Mouse (Mus musculus) gastrocnemius, postnatal 10 days (tissue): ENCODE measurements around the gene Supt4a. TPM values are rescaled to one million over a fixed set of nuclear protein-coding genes. Genes with fewer than 3 reads are reported as not detected.

ENCODE experiments used
- DNase-seq: peaks from one replicate; pipeline ENCODE4 v3.0.0; 2021; ENCODE audit warnings: mixed read lengths
- total RNA-seq, 2 experiments: library from RNA; stranded (reverse); gene quantifications; 2 replicates each; pipeline ENCODE4 v1.2.3; 2021

Gene Supt4a
- total RNA-seq, 2 experiments from 2014 or later, result 38.6 to 42.6 TPM

- no peak for DNase-seq
These were observed 11.8 kb upstream of the Supt4a start for GRCm38 (mm10) chr11:87725515-87725914.

- DNase-seq, result no peak
These were observed 11.3 kb upstream of the Supt4a start for GRCm38 (mm10) chr11:87725964-87726562.

DNA sequence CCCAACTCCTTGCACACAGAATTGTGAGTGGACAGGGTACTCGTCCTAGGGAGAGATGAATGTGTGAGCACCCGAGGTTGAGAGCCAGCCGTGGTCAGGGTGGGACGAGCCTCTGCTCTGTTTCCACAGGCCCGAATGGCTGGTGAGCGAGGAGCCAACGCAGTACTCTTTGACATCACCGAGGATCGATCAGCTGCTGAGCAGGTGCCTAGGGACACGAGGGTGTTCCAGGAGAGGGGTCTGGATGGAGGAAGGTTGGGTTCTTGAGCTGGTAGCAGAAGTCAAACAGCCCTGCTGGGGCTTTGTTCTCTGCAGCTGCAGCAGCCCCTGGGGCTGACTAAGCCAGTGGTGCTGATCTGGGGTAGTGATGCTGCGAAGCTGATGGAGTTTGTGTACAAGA is 10.3 kb upstream of the Supt4a start:
- DNase-seq, result no peak

DNA sequence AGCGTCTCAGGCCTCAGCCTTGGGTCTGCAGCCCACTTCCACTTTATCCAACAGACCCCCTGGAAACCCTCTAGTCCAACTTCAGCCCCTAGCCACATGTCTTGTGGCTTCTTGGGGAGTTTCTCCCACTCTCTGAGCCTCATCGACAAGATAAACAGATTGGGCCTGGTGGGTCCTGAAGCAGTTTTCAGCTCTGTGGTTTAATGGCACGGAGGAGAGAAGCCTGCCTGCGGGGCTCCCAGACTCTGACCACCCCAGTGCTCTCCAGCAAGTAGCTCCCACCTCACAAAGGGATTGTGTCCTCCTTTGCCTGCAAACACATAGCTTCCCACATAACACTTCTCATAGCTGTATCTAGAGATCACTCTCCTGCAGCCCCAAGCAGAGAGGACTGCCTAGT is 9.9 kb upstream of the Supt4a start:
- no peak for DNase-seq

GRCm38 (mm10) chr11:87728850-87729592 is 8.3 kb upstream of the Supt4a start:
- DNase-seq, result no peak

GRCm38 (mm10) chr11:87729593-87730185 is 7.7 kb upstream of the Supt4a start:
- DNase-seq, result no peak

DNA sequence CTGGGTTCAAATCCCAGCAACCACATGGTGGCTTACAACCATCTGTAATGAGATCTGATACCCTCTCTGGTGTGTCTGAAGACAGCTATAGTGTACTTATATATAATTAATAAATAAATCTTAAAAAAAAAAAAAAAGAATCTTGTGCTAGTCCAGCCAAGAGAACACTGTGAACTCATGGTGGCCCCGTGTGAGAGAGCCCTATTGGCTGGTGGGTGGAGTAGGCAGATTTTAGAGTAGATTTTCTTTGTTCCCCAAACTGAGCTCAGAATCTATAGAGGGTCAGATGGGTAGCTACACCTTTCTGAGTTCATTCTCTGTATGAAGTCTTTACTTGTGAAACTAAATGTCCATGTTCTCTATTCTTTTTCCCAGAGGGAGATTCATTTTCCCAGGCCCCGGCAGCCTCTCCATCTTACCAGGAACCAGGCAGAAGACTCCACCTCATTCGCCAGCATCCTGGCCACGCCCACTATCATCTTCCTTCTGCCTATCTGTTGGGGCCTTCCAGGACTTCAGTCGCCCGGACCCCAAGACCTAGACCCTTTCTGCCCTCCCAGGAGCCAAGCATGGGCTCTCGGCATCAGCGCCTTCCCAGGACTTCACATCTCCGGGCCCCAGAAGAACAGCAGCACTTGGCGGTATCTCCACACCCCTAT is 6.6 kb upstream of the Supt4a start:
- DNase-seq, result no peak

DNA sequence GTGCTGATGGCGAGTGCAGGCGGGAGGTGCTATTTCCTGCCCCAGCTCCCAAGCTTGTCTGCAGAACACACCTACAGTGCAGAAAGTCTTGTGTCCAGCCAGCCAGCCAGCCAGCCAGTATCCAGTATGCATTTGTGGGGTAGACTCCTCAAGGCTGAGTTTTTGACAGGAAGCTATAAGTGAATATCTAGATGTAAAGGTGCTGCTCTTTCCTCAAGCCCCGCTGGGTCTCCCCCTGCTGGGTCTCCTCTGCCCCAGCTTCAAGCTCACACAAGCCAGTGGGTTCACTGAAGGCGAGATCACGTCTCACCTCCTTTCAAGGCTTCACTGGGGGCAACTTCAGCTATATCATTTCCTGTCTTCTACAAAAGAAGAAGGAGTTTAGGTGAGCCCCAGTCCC is 3.0 kb upstream of the Supt4a start:
- DNase-seq, result no peak

DNA sequence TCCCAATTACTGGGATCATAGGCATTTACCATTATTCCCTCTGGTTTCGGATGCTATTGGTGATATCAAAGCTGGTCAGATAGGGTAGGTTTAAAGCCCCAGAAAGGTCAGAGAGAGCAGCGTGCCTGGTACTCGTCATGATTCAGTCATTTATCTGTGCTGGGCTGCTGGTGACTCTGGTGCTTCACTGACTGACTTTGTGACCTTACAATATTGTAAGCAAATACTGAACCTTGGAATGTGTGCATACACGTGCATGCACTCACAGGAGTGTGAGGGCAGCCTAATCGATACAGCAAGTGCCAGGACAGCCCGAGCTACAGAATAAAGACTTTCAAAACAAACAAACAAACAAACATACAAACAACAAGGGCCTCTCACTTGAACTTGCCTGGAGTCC is 1.7 kb upstream of the Supt4a start:
- DNase-seq, result no peak

DNA sequence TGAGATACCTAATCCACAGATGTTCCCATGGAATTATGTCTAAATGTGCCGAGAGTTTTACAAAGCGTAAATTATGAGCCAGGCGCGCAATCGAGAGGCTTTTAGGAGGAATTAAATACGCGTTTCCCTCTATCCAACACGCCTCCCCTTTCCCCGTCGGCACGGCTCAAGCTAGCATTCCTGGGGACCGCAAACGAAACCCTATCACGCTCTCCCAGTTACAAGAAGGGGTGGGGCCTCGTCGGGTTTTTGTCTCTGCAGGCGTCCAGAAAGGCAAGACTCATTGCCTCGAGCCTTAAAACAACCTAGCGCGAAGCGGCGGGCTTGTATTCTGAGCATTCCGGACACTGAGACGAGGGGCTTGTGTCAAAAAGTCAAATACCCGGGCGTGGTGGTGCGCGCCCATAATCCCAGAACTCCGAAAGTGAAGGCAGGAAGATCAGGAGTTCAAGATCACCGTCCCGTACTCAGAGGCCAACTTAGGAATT is 661 bp upstream of the Supt4a start:
- DNase-seq, result peak; percentile 47

- DNase-seq, result no peak
These were observed 6.3 kb downstream of the Supt4a start for GRCm38 (mm10) chr11:87743691-87744090.

DNA sequence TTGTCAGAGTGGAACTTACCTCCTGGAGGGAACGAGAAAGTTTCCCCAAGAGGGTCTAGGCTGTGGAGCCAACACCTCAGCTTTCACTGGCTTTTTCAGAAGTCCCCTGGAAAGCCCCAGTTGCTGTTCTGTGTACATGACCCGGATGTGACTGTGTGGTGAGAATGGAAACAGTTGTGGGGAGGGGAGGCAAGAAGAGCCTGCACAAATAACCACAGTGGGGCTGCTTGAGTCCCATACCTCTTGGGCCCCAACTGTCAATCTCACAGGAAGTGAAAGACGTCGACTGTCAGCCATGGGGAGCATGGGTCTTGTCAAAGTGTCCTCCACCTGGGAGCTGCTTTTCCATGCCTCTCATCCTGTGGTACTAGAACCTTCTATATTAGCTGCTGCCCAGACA is 7.6 kb downstream of the Supt4a start:
- no peak for DNase-seq

GRCm38 (mm10) chr11:87745632-87746555 is 8.5 kb downstream of the Supt4a start:
- no peak for DNase-seq

DNA sequence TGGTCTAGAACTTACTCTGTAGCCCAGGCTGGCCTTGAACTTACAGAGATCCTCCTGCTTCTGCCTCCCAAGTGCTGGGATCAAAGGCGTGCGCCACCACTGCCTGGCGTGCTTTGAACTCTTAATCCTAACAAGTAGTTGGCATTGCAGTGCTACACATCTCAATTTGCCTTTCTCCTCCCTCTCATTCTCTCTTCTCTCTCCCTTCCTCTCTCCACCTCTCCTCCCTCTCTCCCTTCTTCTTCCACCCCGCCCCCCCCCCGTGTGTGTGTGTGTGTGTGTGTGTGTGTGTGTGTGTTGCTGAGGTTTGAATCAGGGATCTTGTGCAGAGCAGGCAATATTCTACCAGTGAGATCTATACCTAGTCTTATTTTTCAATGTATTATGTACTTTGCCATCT is 10.0 kb downstream of the Supt4a start:
- no peak for DNase-seq

DNA sequence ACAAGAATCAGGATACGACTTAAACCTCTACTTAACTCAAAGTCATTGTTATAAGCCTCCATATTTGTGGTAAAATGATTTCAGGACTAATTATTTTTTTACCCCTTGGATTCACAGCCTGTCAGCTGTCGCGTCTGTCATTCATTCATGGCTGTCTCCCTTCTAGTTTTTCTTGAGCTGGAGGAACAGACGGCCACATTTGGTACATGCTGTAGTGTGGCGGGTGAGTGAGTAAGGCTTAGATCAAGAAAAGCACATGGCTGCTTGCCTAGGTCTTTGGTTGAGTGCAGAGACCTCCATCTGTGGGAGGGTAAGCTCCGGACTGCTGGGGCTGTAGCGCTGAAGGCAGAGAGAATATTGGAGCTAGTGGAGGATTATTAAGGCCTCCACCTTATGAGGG is 10.4 kb downstream of the Supt4a start:
- no peak for DNase-seq

GRCm38 (mm10) chr11:87748132-87749119 is 11.1 kb downstream of the Supt4a start:
- no peak for DNase-seq

- no peak for DNase-seq
These were observed 12.1 kb downstream of the Supt4a start for GRCm38 (mm10) chr11:87749192-87750042.

- no peak for DNase-seq
These were observed 12.7 kb downstream of the Supt4a start for GRCm38 (mm10) chr11:87750043-87750421.

- DNase-seq, result no peak
These were observed 13.2 kb downstream of the Supt4a start for GRCm38 (mm10) chr11:87750521-87750920.

DNA sequence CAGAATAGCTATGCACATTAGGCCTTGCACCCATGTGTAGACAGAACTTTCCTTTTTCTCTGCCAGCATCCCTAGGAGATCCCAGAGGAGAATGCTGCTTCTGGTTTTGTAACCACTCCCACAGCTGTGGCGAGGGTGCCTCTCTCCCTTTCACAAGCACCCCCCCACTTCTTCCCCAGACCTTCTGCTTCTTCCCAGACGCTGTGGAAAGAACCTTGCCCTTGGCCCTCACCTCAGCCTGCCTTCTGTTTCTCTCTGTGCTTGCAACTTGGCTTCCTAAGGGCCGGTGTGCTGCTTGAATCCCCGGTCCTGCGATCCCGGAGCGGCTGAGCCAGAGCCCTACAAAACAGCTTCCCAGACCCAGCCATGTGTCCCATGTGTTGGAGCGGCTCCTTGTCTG is 13.7 kb downstream of the Supt4a start:
- DNase-seq, result no peak
